Mouse (Mus musculus): ENCODE results near the gene Ubox5. TPM values are rescaled to one million over a fixed set of nuclear protein-coding genes. Genes with fewer than 3 reads are reported as not detected.

Gene Ubox5
- polyA plus RNA-seq, 1 experiment from 2014 or later: 16.3 TPM

GRCm38 (mm10) chr2:130632887-130633675, 3.2 kb upstream of the Ubox5 start:
- no peak for ATAC-seq (ENCODE audit: insufficient number of reproducible peaks, insufficient read depth, low FRiP score, low TSS enrichment)
- no peak overlapping the region for H3K4me2 ChIP-seq (replicated peaks)
- peaks cover 32% of the 10 kb centered on the region for H3K4me1 ChIP-seq
- no peaks in the 10 kb centered on the region for H3K9me3 ChIP-seq
- no peaks in the 10 kb centered on the region for H3K36me3 ChIP-seq
- no peak overlapping the region for H3K27ac ChIP-seq
- H3K27me3 ChIP-seq: peaks cover 48% of the 10 kb centered on the region
- H3K4me3 ChIP-seq: no peak overlapping the region
- 53% methylated on average over 5 of the region's 5 CpGs for WGBS
- no peak overlapping the region for H3K9ac ChIP-seq

GRCm38 (mm10) chr2:130632416-130632815, 2.6 kb upstream of the Ubox5 start:
- Histone ChIP-seq H3K36me3 (peaks cover 3% of the 10 kb centered on the region), H3K27ac (no peak overlapping the region)

GRCm38 (mm10) chr2:130629080-130629838, 579 bp downstream of the Ubox5 start:
- peak overlapping the region; percentile 87 for H3K4me2 ChIP-seq (replicated peaks)
- no peak for ATAC-seq (ENCODE audit: insufficient number of reproducible peaks, insufficient read depth, low FRiP score, low TSS enrichment)
- WGBS: 3% methylated on average over 37 of the region's 37 CpGs

More at GRCm38 (mm10) chr2:130632416-130632815, 2.6 kb upstream of the Ubox5 start:
- ATAC-seq (ENCODE audit: insufficient number of reproducible peaks, insufficient read depth, low FRiP score, low TSS enrichment): no peak
- WGBS: 85% methylated on average over 1 of the region's 1 CpGs
- Histone ChIP-seq H3K9me3 (no peaks in the 10 kb centered on the region), H3K4me1 (peaks cover 30% of the 10 kb centered on the region), H3K9ac (no peak overlapping the region), H3K4me2 (replicated peaks) (no peak overlapping the region), H3K27me3 (peaks cover 42% of the 10 kb centered on the region), H3K4me3 (no peak overlapping the region)

DNA sequence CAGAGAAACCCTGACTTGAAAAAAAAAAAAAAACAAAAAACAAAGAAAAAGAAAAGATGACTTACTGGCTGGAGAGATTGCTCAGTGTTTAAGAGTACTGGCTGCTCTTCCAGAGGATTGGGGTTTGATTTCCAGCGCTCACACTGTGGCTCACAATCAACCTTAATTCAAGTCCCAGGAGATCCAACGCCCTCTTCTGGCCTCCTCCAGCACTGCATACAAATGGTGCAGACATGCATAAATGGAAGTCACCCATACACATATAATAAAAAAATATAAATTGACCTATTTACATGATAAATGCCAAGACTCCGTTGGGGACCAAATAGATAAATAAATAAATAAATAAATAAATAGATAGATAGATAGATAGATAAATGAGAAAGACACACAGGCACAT, 1.4 kb downstream of the Ubox5 start:
- Histone ChIP-seq H3K36me3 (peaks cover 26% of the 10 kb centered on the region), H3K9me3 (no peaks in the 10 kb centered on the region), H3K4me2 (replicated peaks) (peak overlapping the region; percentile 87), H3K27ac (no peak overlapping the region), H3K4me1 (peaks cover 6% of the 10 kb centered on the region), H3K4me3 (peak overlapping the region; percentile 79), H3K9ac (no peak overlapping the region), H3K27me3 (0 out of 2 replicates have a peak, but pooled peaks cover 2% of the 10 kb centered on the region)
- ATAC-seq (ENCODE audit: insufficient number of reproducible peaks, insufficient read depth, low FRiP score, low TSS enrichment): no peak
- 63% methylated on average over 3 of the region's 3 CpGs for WGBS

More at GRCm38 (mm10) chr2:130629080-130629838, 579 bp downstream of the Ubox5 start:
- H3K36me3 ChIP-seq: peaks cover 23% of the 10 kb centered on the region
- H3K27me3 ChIP-seq: peaks cover 11% of the 10 kb centered on the region
- peak overlapping the region; percentile 80 for H3K9ac ChIP-seq
- H3K9me3 ChIP-seq: no peaks in the 10 kb centered on the region
- peaks cover 9% of the 10 kb centered on the region for H3K4me1 ChIP-seq
- H3K4me3 ChIP-seq: peak overlapping the region; percentile 79
- peak overlapping the region; percentile 38 for H3K27ac ChIP-seq

GRCm38 (mm10) chr2:130618972-130619371, 10.9 kb downstream of the Ubox5 start:
- H3K27ac ChIP-seq: no peak overlapping the region
- ATAC-seq (ENCODE audit: insufficient number of reproducible peaks, insufficient read depth, low FRiP score, low TSS enrichment): no peak

GRCm38 (mm10) chr2:130613091-130613490, 16.7 kb downstream of the Ubox5 start:
- H3K4me3 ChIP-seq: no peak overlapping the region
- peaks cover 33% of the 10 kb centered on the region for H3K36me3 ChIP-seq
- ATAC-seq (ENCODE audit: insufficient number of reproducible peaks, insufficient read depth, low FRiP score, low TSS enrichment): no peak
- WGBS: 72% methylated on average over 3 of the region's 3 CpGs
- H3K27ac ChIP-seq: no peak overlapping the region
- H3K9ac ChIP-seq: no peak overlapping the region
- H3K4me2 ChIP-seq (replicated peaks): no peak overlapping the region
- no peaks in the 10 kb centered on the region for H3K4me1 ChIP-seq
- no peaks in the 10 kb centered on the region for H3K9me3 ChIP-seq
- H3K27me3 ChIP-seq: no peaks in the 10 kb centered on the region

More at GRCm38 (mm10) chr2:130618972-130619371, 10.9 kb downstream of the Ubox5 start:
- WGBS: 92% methylated on average over 7 of the region's 7 CpGs
- H3K9ac ChIP-seq: no peak overlapping the region
- H3K9me3 ChIP-seq: no peaks in the 10 kb centered on the region
- no peak overlapping the region for H3K4me2 ChIP-seq (replicated peaks)
- H3K4me3 ChIP-seq: no peak overlapping the region
- no peaks in the 10 kb centered on the region for H3K27me3 ChIP-seq
- H3K4me1 ChIP-seq: no peaks in the 10 kb centered on the region
- peaks cover 58% of the 10 kb centered on the region for H3K36me3 ChIP-seq

- H3K4me1 ChIP-seq: no peaks in the 10 kb centered on the region
- no peak overlapping the region for H3K4me3 ChIP-seq
- H3K27me3 ChIP-seq: no peaks in the 10 kb centered on the region
- 82% methylated on average over 4 of the region's 4 CpGs for WGBS
- H3K9ac ChIP-seq: no peak overlapping the region
- ATAC-seq (ENCODE audit: insufficient number of reproducible peaks, insufficient read depth, low FRiP score, low TSS enrichment): no peak
- peaks cover 56% of the 10 kb centered on the region for H3K36me3 ChIP-seq
- no peak overlapping the region for H3K4me2 ChIP-seq (replicated peaks)
- H3K9me3 ChIP-seq: no peaks in the 10 kb centered on the region
- no peak overlapping the region for H3K27ac ChIP-seq
These were observed 27.6 kb downstream of the Ubox5 start for GRCm38 (mm10) chr2:130602195-130602594.

DNA sequence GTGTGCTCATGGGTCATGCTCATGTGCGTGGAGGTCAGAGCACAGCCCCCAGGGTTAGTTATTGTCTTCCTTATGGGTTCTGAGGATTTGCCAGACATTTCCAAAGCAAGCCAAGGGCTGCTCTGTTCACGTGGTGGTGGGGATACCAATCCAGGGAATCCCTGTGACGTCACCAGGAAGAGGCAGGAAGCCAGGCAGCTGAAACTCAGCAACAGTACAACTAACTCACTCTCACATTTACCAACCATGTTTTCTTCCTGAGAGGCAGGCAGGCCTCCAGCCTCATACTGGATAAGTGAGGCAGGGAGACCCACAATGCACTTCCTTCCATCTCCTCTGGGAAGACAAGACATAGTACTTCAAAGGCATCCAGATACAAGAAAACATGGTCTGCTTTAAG, 31.4 kb downstream of the Ubox5 start:
- Histone ChIP-seq H3K27ac (no peak overlapping the region), H3K9me3 (no peaks in the 10 kb centered on the region), H3K4me2 (replicated peaks) (no peak overlapping the region), H3K27me3 (no peaks in the 10 kb centered on the region), H3K36me3 (peaks cover 73% of the 10 kb centered on the region), H3K9ac (no peak overlapping the region), H3K4me3 (no peak overlapping the region), H3K4me1 (no peaks in the 10 kb centered on the region)
- no peak for ATAC-seq (ENCODE audit: insufficient number of reproducible peaks, insufficient read depth, low FRiP score, low TSS enrichment)
- WGBS: 71% methylated on average over 3 of the region's 3 CpGs

- no peaks in the 10 kb centered on the region for H3K4me1 ChIP-seq
- no peak overlapping the region for H3K9ac ChIP-seq
- H3K27ac ChIP-seq: no peak overlapping the region
- no peaks in the 10 kb centered on the region for H3K9me3 ChIP-seq
- H3K27me3 ChIP-seq: no peaks in the 10 kb centered on the region
- H3K4me3 ChIP-seq: no peak overlapping the region
- no peak for ATAC-seq (ENCODE audit: insufficient number of reproducible peaks, insufficient read depth, low FRiP score, low TSS enrichment)
- H3K36me3 ChIP-seq: peaks cover 65% of the 10 kb centered on the region
- no peak overlapping the region for H3K4me2 ChIP-seq (replicated peaks)
- 38% methylated on average over 1 of the region's 1 CpGs for WGBS
These were observed 32.2 kb downstream of the Ubox5 start for GRCm38 (mm10) chr2:130597601-130598010.

DNA sequence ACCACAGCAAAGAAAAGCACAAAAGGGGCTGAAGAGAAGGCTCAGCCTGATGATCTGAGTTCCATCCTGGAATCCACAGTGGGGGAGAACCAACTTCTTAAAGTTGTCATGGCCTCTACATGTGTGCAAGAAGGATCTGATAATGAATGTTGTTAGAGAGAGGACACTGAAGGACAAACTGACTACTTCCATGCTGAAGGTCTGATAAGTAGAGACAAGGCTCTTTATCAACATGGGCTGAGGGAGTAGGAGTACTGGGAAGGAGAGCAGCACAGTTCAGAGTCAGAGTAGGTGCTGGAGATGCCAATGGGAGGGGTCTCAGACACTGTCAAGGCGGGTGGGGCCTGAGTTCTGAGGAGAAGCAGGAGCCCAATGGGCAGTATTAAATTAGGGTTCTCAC, 34.2 kb downstream of the Ubox5 start:
- Histone ChIP-seq H3K4me3 (no peak overlapping the region), H3K4me2 (replicated peaks) (no peak overlapping the region), H3K27me3 (no peaks in the 10 kb centered on the region), H3K27ac (no peak overlapping the region), H3K4me1 (no peaks in the 10 kb centered on the region), H3K9me3 (no peaks in the 10 kb centered on the region), H3K36me3 (peaks cover 72% of the 10 kb centered on the region), H3K9ac (no peak overlapping the region)
- WGBS: 79% methylated on average over 1 of the region's 1 CpGs
- no peak for ATAC-seq (ENCODE audit: insufficient number of reproducible peaks, insufficient read depth, low FRiP score, low TSS enrichment)

GRCm38 (mm10) chr2:130591016-130591415, 38.8 kb downstream of the Ubox5 start:
- no peak overlapping the region for H3K27ac ChIP-seq
- no peak overlapping the region for H3K4me2 ChIP-seq (replicated peaks)
- ATAC-seq (ENCODE audit: insufficient number of reproducible peaks, insufficient read depth, low FRiP score, low TSS enrichment): no peak
- H3K9me3 ChIP-seq: no peaks in the 10 kb centered on the region
- no peak overlapping the region for H3K4me3 ChIP-seq
- WGBS: 91% methylated on average over 2 of the region's 2 CpGs
- H3K4me1 ChIP-seq: no peaks in the 10 kb centered on the region
- H3K27me3 ChIP-seq: no peaks in the 10 kb centered on the region
- H3K36me3 ChIP-seq: peaks cover 40% of the 10 kb centered on the region
- H3K9ac ChIP-seq: no peak overlapping the region

DNA sequence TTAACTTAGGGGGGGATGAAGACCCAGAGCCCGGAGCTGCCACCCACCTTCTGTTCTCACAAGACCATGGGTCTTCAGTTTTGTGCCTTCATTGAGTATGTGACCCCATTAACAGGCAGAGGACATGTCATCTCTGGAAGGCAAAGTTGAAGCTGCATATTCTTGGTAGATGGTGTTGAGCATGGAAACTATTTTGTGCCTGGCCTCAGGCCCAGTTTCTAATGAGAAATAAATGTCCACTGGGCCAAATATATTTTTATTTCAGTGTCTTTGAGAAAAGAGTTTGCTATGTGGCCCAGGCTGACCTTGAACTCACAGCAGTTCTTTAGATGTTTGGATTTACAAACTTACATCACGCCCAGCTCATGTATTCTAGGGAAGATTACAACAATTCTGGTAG, 40.1 kb downstream of the Ubox5 start:
- Histone ChIP-seq H3K27me3 (no peaks in the 10 kb centered on the region), H3K4me1 (no peaks in the 10 kb centered on the region), H3K27ac (no peak overlapping the region), H3K4me2 (replicated peaks) (no peak overlapping the region), H3K9ac (no peak overlapping the region), H3K4me3 (no peak overlapping the region), H3K9me3 (no peaks in the 10 kb centered on the region), H3K36me3 (peaks cover 29% of the 10 kb centered on the region)
- ATAC-seq (ENCODE audit: insufficient number of reproducible peaks, insufficient read depth, low FRiP score, low TSS enrichment): no peak
- WGBS: 93% methylated on average over 2 of the region's 2 CpGs
